Mouse (Mus musculus) testis, adult 2 months (tissue): ENCODE measurements around the gene Cntn5. TPM values are rescaled to one million over a fixed set of nuclear protein-coding genes. Genes with fewer than 3 reads are reported as not detected.

Experiments
- H3K27ac ChIP-seq: fragments of 200-500 bp; 2 replicates; pipeline ENCODE4 v1.5.1; 2012; ENCODE audit warnings: low read depth, low read length; ENCODE audit not compliant: control insufficient read depth, insufficient read depth
- H3K27me3 ChIP-seq: fragments of 200-500 bp; 2 replicates; pipeline ENCODE4 v1.6.1; 2012; ENCODE audit warnings: mild to moderate bottlenecking, low read length, moderate library complexity; ENCODE audit not compliant: control insufficient read depth, insufficient read depth
- H3K36me3 ChIP-seq: fragments of 200-500 bp; 2 replicates; pipeline ENCODE4 v1.6.1; 2012; ENCODE audit warnings: mild to moderate bottlenecking, low read length; ENCODE audit not compliant: control insufficient read depth, insufficient read depth
- H3K4me1 ChIP-seq: fragments of 200-500 bp; 2 replicates; pipeline ENCODE4 v1.6.1; 2012; ENCODE audit warnings: low read length; ENCODE audit not compliant: control insufficient read depth, insufficient read depth
- H3K4me3 ChIP-seq: fragments of 200-500 bp; 2 replicates; pipeline ENCODE4 v1.5.1; 2012; ENCODE audit warnings: low read depth, mild to moderate bottlenecking, low read length, moderate library complexity, mixed read lengths; ENCODE audit not compliant: control insufficient read depth
- CTCF ChIP-seq: fragments of 200-500 bp; IDR thresholded peaks from 2 replicates; pipeline ENCODE4 v1.5.1; 2012; ENCODE audit warnings: low read depth, mild to moderate bottlenecking, inconsistent platforms, low read length, moderate library complexity; ENCODE audit not compliant: control insufficient read depth, insufficient read depth, insufficient replicate concordance
- POLR2A ChIP-seq: fragments of 200-500 bp; IDR thresholded peaks from 2 replicates; pipeline ENCODE4 v1.6.1; 2012; ENCODE audit warnings: low read depth, mild to moderate bottlenecking, inconsistent platforms, low read length, moderate library complexity; ENCODE audit not compliant: control insufficient read depth
- polyA plus RNA-seq: library from polyadenylated mRNA; depleted of rRNA; stranded (reverse); fragments of >200 nt; gene quantifications from 2 replicates; pipeline ENCODE4 v1.2.3, GENCODE M21; 2012

Cntn5 gene
- polyA plus RNA-seq, 1 experiment = 0.53 TPM

GRCm38 (mm10) chr9:10797158-10797557, 107.4 kb downstream of the Cntn5 start:
- H3K27ac ChIP-seq = no peak overlapping the region
- TF ChIP-seq POLR2A (no peak), CTCF (no peak)
- H3K4me1 ChIP-seq = no peaks in the 10 kb centered on the region
- H3K27me3 ChIP-seq = no peaks in the 10 kb centered on the region
- H3K36me3 ChIP-seq = no peaks in the 10 kb centered on the region
- no peak overlapping the region for H3K4me3 ChIP-seq

- TF ChIP-seq POLR2A = no peak
- Histone ChIP-seq H3K27me3 (no peaks in the 10 kb centered on the region), H3K4me3 (no peak overlapping the region), H3K4me1 (no peaks in the 10 kb centered on the region), H3K27ac (no peak overlapping the region), H3K36me3 (no peaks in the 10 kb centered on the region)
These were observed 109.5 kb downstream of the Cntn5 start for GRCm38 (mm10) chr9:10795102-10795501.

GRCm38 (mm10) chr9:10731878-10732277, 172.7 kb downstream of the Cntn5 start:
- Histone ChIP-seq H3K27me3 (no peaks in the 10 kb centered on the region), H3K4me3 (no peak overlapping the region), H3K36me3 (no peaks in the 10 kb centered on the region), H3K27ac (no peak overlapping the region), H3K4me1 (no peaks in the 10 kb centered on the region)
- no peak for TF ChIP-seq CTCF
- no peak for TF ChIP-seq POLR2A

- TF ChIP-seq POLR2A = no peak
- TF ChIP-seq CTCF = no peak
- no peaks in the 10 kb centered on the region for H3K36me3 ChIP-seq
- no peak overlapping the region for H3K4me3 ChIP-seq
- H3K27ac ChIP-seq = no peak overlapping the region
- H3K4me1 ChIP-seq = no peaks in the 10 kb centered on the region
- H3K27me3 ChIP-seq = no peaks in the 10 kb centered on the region
These were observed 180.4 kb downstream of the Cntn5 start for GRCm38 (mm10) chr9:10724191-10724590.

GRCm38 (mm10) chr9:10722121-10722520, 182.5 kb downstream of the Cntn5 start:
- TF ChIP-seq CTCF (no peak), POLR2A (no peak)
- no peak overlapping the region for H3K27ac ChIP-seq

GRCm38 (mm10) chr9:10718986-10719385, 185.6 kb downstream of the Cntn5 start:
- TF ChIP-seq POLR2A (no peak), CTCF (no peak)

More at GRCm38 (mm10) chr9:10722121-10722520, 182.5 kb downstream of the Cntn5 start:
- H3K4me3 ChIP-seq = no peak overlapping the region
- no peaks in the 10 kb centered on the region for H3K36me3 ChIP-seq
- H3K27me3 ChIP-seq = no peaks in the 10 kb centered on the region
- H3K4me1 ChIP-seq = no peaks in the 10 kb centered on the region

GRCm38 (mm10) chr9:10713641-10714040, 190.9 kb downstream of the Cntn5 start:
- TF ChIP-seq POLR2A = no peak
- TF ChIP-seq CTCF = no peak
- H3K4me1 ChIP-seq = no peaks in the 10 kb centered on the region
- no peak overlapping the region for H3K27ac ChIP-seq
- no peaks in the 10 kb centered on the region for H3K36me3 ChIP-seq
- no peak overlapping the region for H3K4me3 ChIP-seq
- H3K27me3 ChIP-seq = no peaks in the 10 kb centered on the region

More at GRCm38 (mm10) chr9:10718986-10719385, 185.6 kb downstream of the Cntn5 start:
- no peaks in the 10 kb centered on the region for H3K27me3 ChIP-seq
- no peaks in the 10 kb centered on the region for H3K36me3 ChIP-seq
- no peak overlapping the region for H3K27ac ChIP-seq
- no peak overlapping the region for H3K4me3 ChIP-seq
- H3K4me1 ChIP-seq = no peaks in the 10 kb centered on the region

- Histone ChIP-seq H3K4me3 (no peak overlapping the region), H3K36me3 (no peaks in the 10 kb centered on the region), H3K27ac (no peak overlapping the region), H3K4me1 (no peaks in the 10 kb centered on the region), H3K27me3 (no peaks in the 10 kb centered on the region)
- TF ChIP-seq CTCF = no peak
These were observed 222.9 kb downstream of the Cntn5 start for GRCm38 (mm10) chr9:10681646-10682045.
